Mouse (Mus musculus): Measurements from ENCODE around the gene Lman1l. TPM values are rescaled to one million over a fixed set of nuclear protein-coding genes. Genes with fewer than 3 reads are reported as not detected.

The Lman1l gene
- total RNA-seq (2021), result not detected

- intact Hi-C loops (cut with DNase I), result no loop called here
- DNase-seq, result no peak
Observed at GRCm38 (mm10) chr9:57620674-57621073, at the start of gene Lman1l. TSS of gene Lman1l (minus strand) at chr9:57620774.

- no peak for DNase-seq
- intact Hi-C loops (cut with DNase I), result loop anchor here (5.0 kb wide), 1 partner anchor 38 kb away; the partner anchor contains the start of gene Edc3
Observed at GRCm38 (mm10) chr9:57669566-57669965, 49.0 kb upstream of the Lman1l start.

- no peak for DNase-seq
- intact Hi-C loops (cut with DNase I), result loop anchor here (5.0 kb wide), 1 partner anchor 39 kb away; the partner anchor contains the start of gene Edc3
Observed at GRCm38 (mm10) chr9:57668277-57668676, 47.7 kb upstream of the Lman1l start.

GRCm38 (mm10) chr9:57667817-57668216 is 47.2 kb upstream of the Lman1l start:
- intact Hi-C loops (cut with DNase I), result loop anchor here (5.0 kb wide), 1 partner anchor 39 kb away; the partner anchor contains the start of gene Edc3
- DNase-seq, result no peak

- no peak for DNase-seq
- intact Hi-C loops (cut with DNase I), result loop anchor here (5.0 kb wide), 1 partner anchor 40 kb away; the partner anchor contains the start of gene Edc3
Observed at GRCm38 (mm10) chr9:57667136-57667535, 46.6 kb upstream of the Lman1l start.

GRCm38 (mm10) chr9:57666536-57666935 is 46.0 kb upstream of the Lman1l start:
- intact Hi-C loops (cut with DNase I), result loop anchor here (5.0 kb wide), 1 partner anchor 41 kb away; the partner anchor contains the start of gene Edc3
- DNase-seq, result no peak

GRCm38 (mm10) chr9:57664616-57665015 is 44.0 kb upstream of the Lman1l start:
- intact Hi-C loops (cut with DNase I), result loop anchor here (5.0 kb wide), 2 partner anchors 43 to 333 kb away; partner anchors contain the start of gene Edc3

GRCm38 (mm10) chr9:57661552-57661951 is 41.0 kb upstream of the Lman1l start:
- intact Hi-C loops (cut with DNase I), result loop anchor here (5.0 kb wide), 1 partner anchor 336 kb away; no protein-coding TSS in a partner anchor
- DNase-seq, result no peak

More at GRCm38 (mm10) chr9:57664616-57665015, 44.0 kb upstream of the Lman1l start:
- DNase-seq, result no peak

GRCm38 (mm10) chr9:57660501-57660900 is 39.9 kb upstream of the Lman1l start:
- DNase-seq, result no peak
- intact Hi-C loops (cut with DNase I), result loop anchor here (5.0 kb wide), 1 partner anchor 337 kb away; no protein-coding TSS in a partner anchor

GRCm38 (mm10) chr9:57659774-57660173 is 39.2 kb upstream of the Lman1l start:
- peak; percentile 85 to 90 for DNase-seq
- intact Hi-C loops (cut with DNase I), result loop anchor here (1.0 to 5.0 kb wide), 4 partner anchors 85 to 338 kb away; partner anchors contain the start of gene Cox5a

- no peak for DNase-seq
- intact Hi-C loops (cut with DNase I), result loop anchor here (1.0 to 5.0 kb wide), 3 partner anchors 85 to 172 kb away; partner anchors contain the start of gene Cox5a
Observed at GRCm38 (mm10) chr9:57658970-57659369, 38.4 kb upstream of the Lman1l start.

- no peak for DNase-seq
- intact Hi-C loops (cut with DNase I), result loop anchor here (5.0 kb wide), 2 partner anchors 136 to 171 kb away; partner anchors contain the start of gene Cox5a
Observed at GRCm38 (mm10) chr9:57657843-57658242, 37.3 kb upstream of the Lman1l start.

- DNase-seq, result peak in 1 of 2 experiments; percentile 47
- intact Hi-C loops (cut with DNase I), result loop anchor here (5.0 kb wide), 2 partner anchors 134 to 169 kb away; partner anchors contain the start of gene Cox5a
Observed at GRCm38 (mm10) chr9:57656631-57657350, 36.2 kb upstream of the Lman1l start.

- DNase-seq, result peak; percentile 95 to 98
- intact Hi-C loops (cut with DNase I), result loop anchor here (1.0 to 5.0 kb wide), 4 partner anchors 26 to 168 kb away; partner anchors contain the start of gene Cox5a
Observed at GRCm38 (mm10) chr9:57655749-57656148, 35.2 kb upstream of the Lman1l start.

GRCm38 (mm10) chr9:57654966-57655365 is 34.4 kb upstream of the Lman1l start:
- no peak for DNase-seq
- intact Hi-C loops (cut with DNase I), result loop anchor here (1.0 to 5.0 kb wide), 4 partner anchors 26 to 168 kb away; partner anchors contain the start of gene Cox5a

GRCm38 (mm10) chr9:57653283-57653682 is 32.7 kb upstream of the Lman1l start, which contains the start of gene Csk:
TSS of gene Csk (minus strand) at chr9:57653631.
- no peak for DNase-seq
- intact Hi-C loops (cut with DNase I), result no loop called here

GRCm38 (mm10) chr9:57652855-57653254 is 32.3 kb upstream of the Lman1l start:
- intact Hi-C loops (cut with DNase I), result no loop called here
- DNase-seq, result no peak

- intact Hi-C loops (cut with DNase I), result no loop called here
- DNase-seq, result peak in 1 of 2 experiments; percentile 6
Observed at GRCm38 (mm10) chr9:57652351-57652750, 31.8 kb upstream of the Lman1l start.

- DNase-seq, result peak in 1 of 2 experiments; percentile 34
- intact Hi-C loops (cut with DNase I), result no loop called here
Observed at GRCm38 (mm10) chr9:57650786-57651311, 30.3 kb upstream of the Lman1l start.

- intact Hi-C loops (cut with DNase I), result no loop called here
- DNase-seq, result no peak
Observed at GRCm38 (mm10) chr9:57650130-57650785, 29.7 kb upstream of the Lman1l start.
